Mouse (Mus musculus) MEL (cell line): Measurements from ENCODE around the gene Brdt.

Experiments used
- CTCF ChIP-seq, 3 experiments: IDR thresholded peaks in 2 of 3; conservative IDR thresholded peaks in 1 of 3; 2 replicates each; pipeline ENCODE4 v1.5.1; 2011 to 2012; ENCODE audit warnings: low read length in 3 of 3, low read depth in 2 of 3, mild to moderate bottlenecking in 2 of 3, improper control_type of control experiment in 1 of 3, inconsistent platforms in 1 of 3, mixed read lengths in 1 of 3, moderate library complexity in 1 of 3; ENCODE audit not compliant: control insufficient read depth in 1 of 3, insufficient read depth in 1 of 3, poor library complexity in 1 of 3, severe bottlenecking in 1 of 3
- GABPA ChIP-seq: IDR thresholded peaks from 2 replicates; pipeline ENCODE4 v1.6.1; 2012; ENCODE audit warnings: low read depth, mild to moderate bottlenecking, inconsistent platforms, low read length, improper control_type of control experiment, moderate library complexity
- HCFC1 ChIP-seq: IDR thresholded peaks from 2 replicates; pipeline ENCODE4 v1.6.1; 2012; ENCODE audit warnings: low read depth, mild to moderate bottlenecking, inconsistent platforms, low read length, improper control_type of control experiment, moderate library complexity
- KAT2A ChIP-seq: conservative IDR thresholded peaks from 2 replicates; pipeline ENCODE4 v1.6.1; 2012; ENCODE audit warnings: low read depth, low read length, improper control_type of control experiment, inconsistent platforms
- MYB ChIP-seq: IDR thresholded peaks from 2 replicates; pipeline ENCODE4 v1.6.1; 2011; ENCODE audit warnings: mild to moderate bottlenecking, low read depth, low read length, improper control_type of control experiment
- RCOR1 ChIP-seq: IDR thresholded peaks from 2 replicates; pipeline ENCODE4 v1.6.1; 2012; ENCODE audit warnings: low read depth, mild to moderate bottlenecking, inconsistent platforms, low read length, improper control_type of control experiment
- USF2 ChIP-seq, 2 experiments: IDR thresholded peaks; 2 replicates each; pipeline ENCODE4 v1.6.1; 2011 to 2012; ENCODE audit warnings: improper control_type of control experiment in 2 of 2, low read length in 2 of 2, borderline replicate concordance in 1 of 2, inconsistent platforms in 1 of 2, low read depth in 1 of 2, mild to moderate bottlenecking in 1 of 2; ENCODE audit not compliant: insufficient read depth in 1 of 2
- ZC3H11A ChIP-seq: IDR thresholded peaks from 2 replicates; pipeline ENCODE4 v1.6.1; 2012; ENCODE audit warnings: low read depth, mild to moderate bottlenecking, inconsistent platforms, low read length, improper control_type of control experiment

DNA sequence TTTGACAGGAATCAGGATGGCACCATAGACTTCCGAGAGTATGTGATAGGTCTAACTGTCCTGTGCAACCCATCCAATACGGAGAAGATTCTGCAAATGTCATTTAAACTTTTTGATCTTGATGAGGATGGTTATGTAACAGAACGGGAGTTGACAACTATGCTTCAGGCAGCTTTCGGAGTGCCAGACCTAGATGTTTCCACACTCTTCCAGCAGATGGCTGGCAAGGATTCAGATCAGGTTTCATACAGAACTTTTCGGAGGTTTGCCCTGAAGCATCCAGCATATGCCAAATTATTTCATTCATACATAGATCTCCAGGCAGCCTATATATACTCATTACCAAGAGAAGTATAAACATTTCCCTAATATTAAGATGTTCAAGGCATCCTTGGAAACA lies 103.0 kb downstream of the Brdt start:
- TF ChIP-seq RCOR1 (no peak), GABPA (no peak), MYB (no peak), USF2 (IDR thresholded peaks at IDR 0.05; ENCODE audit: borderline replicate concordance in 1 of 2, insufficient read depth in 1 of 2, low read depth in 1 of 2, low read length in 2 of 2) (no peak), ZC3H11A (no peak), HCFC1 (no peak), CTCF (IDR thresholded peaks at IDR 0.05 in 2 of 3, conservative IDR thresholded peaks at IDR 0.05 in 1 of 3; ENCODE audit: control insufficient read depth in 1 of 3, insufficient read depth in 1 of 3, low read depth in 2 of 3, low read length in 3 of 3, poor library complexity in 1 of 3, severe bottlenecking in 1 of 3) (no peak), KAT2A (no peak)
